Mouse (Mus musculus) cerebellum, adult 2 months (tissue): ENCODE measurements around the gene Islr2.

Experiments
- CTCF ChIP-seq: fragments of 200-500 bp; IDR thresholded peaks from 2 replicates; pipeline ENCODE4 v1.5.1; 2011; ENCODE audit warnings: low read depth, mild to moderate bottlenecking, control low read depth, low read length, moderate library complexity, borderline replicate concordance; ENCODE audit not compliant: insufficient read depth
- POLR2A ChIP-seq: fragments of 200-500 bp; IDR thresholded peaks from 2 replicates; pipeline ENCODE4 v1.6.1; 2011; ENCODE audit warnings: low read length, control low read depth, borderline replicate concordance; ENCODE audit not compliant: insufficient read depth

DNA sequence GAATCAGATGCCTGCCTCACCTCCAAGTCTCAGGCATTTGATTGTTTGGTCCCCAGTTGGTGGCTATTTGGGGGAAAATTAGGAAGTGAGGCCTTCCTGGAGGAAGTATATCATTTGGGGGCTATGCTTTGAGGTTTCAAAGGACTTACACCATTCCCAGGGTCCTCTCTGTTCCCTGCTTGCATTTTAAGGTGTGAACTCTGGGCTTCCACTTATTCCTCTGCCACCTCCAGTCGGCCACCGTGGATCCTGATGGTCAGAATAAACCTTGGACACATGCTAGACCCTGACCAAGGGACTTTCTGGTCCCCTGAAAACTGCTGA lies 6.1 kb upstream of the Islr2 start:
- no peak for TF ChIP-seq CTCF
- TF ChIP-seq POLR2A, result no peak
